7 mouse cellular contexts compared by ENCODE assay signal in genomic region chr7:64192261-64192943, GRCm38 (mm10). TPM values are rescaled to one million over a fixed set of nuclear protein-coding genes. Genes with fewer than 3 reads are reported as not detected.
A peak's percentile ranks its signal among the peaks of the same experiment; 100 is the strongest.
DNase-seq lines count a peak whose midpoint lies in the region; ATAC-seq and TF ChIP-seq lines count a peak whose summit lies in the region.

No protein-coding gene starts in this region.

- no peaks in the 10 kb centered on the region for H3K36me3 ChIP-seq in midbrain, embryonic 14.5 days (ENCODE audit: control insufficient read depth, insufficient read depth, low read length)
- no peaks in the 10 kb centered on the region for H3K36me3 ChIP-seq in midbrain, embryonic 13.5 days
- no peaks in the 10 kb centered on the region for H3K36me3 ChIP-seq in lung, postnatal 0 days (ENCODE audit: insufficient read depth, low read length)

- no peak for ATAC-seq in midbrain, embryonic 14.5 days (ENCODE audit: low FRiP score, low TSS enrichment)
- no peak for ATAC-seq in midbrain, embryonic 13.5 days
- peak; percentile 40 for ATAC-seq in activated CD4-positive, CD25-positive, alpha-beta regulatory T cell, adult 4 months
- ATAC-seq in hematopoietic stem cell, adult 5-6 weeks (replicated peaks in 1 of 2; ENCODE audit: insufficient read depth in 1 of 2, low FRiP score in 2 of 2, low TSS enrichment in 1 of 2, low read depth in 1 of 2, poor library complexity in 2 of 2, severe bottlenecking in 2 of 2): peak; percentile 68 to 75
- ATAC-seq in lung, postnatal 0 days: peak; percentile 85

- no peak overlapping the region for H3K4me3 ChIP-seq in midbrain, embryonic 14.5 days (replicated peaks; ENCODE audit: low read depth, low read length)
- no peak overlapping the region for H3K4me3 ChIP-seq in midbrain, embryonic 13.5 days (replicated peaks)
- H3K4me3 ChIP-seq in lung, postnatal 0 days (ENCODE audit: low read depth, low read length): no peak overlapping the region

- H3K4me2 ChIP-seq in midbrain, embryonic 14.5 days (ENCODE audit: low read length): no peak overlapping the region
- no peak overlapping the region for H3K4me2 ChIP-seq in midbrain, embryonic 13.5 days (replicated peaks)
- 0 out of 2 replicates have a peak overlapping the region, but pooled peaks have one; percentile 14 for H3K4me2 ChIP-seq in lung, postnatal 0 days (replicated peaks; ENCODE audit: low read depth, low read length)

- no peaks in the 10 kb centered on the region for H3K9me3 ChIP-seq in midbrain, embryonic 14.5 days (ENCODE audit: control insufficient read depth, low read length)
- no peaks in the 10 kb centered on the region for H3K9me3 ChIP-seq in midbrain, embryonic 13.5 days
- H3K9me3 ChIP-seq in lung, postnatal 0 days (ENCODE audit: low read length): no peaks in the 10 kb centered on the region

- DNase-seq in midbrain, embryonic 14.5 days: peak; percentile 20
- peak; percentile 66 for DNase-seq in fibroblast of lung, adult 2 months (ENCODE audit: low read depth)
- peak; percentile 57 for DNase-seq in lung, postnatal 0 days (ENCODE audit: low spot score)
- no peak for DNase-seq in MN1 (ENCODE audit: low spot score)

- WGBS in midbrain, embryonic 14.5 days: 53% methylated on average over 14 of the region's 14 CpGs
- 62% methylated on average over 14 of the region's 14 CpGs for WGBS in midbrain, embryonic 13.5 days
- WGBS in lung, postnatal 0 days: 15% methylated on average over 14 of the region's 14 CpGs

- peak; percentile 52 for TF ChIP-seq CTCF in lung, postnatal 0 days (IDR thresholded peaks at IDR 0.05)

- TF ChIP-seq EP300 in lung, postnatal 0 days (IDR thresholded peaks at IDR 0.05): no peak

- peaks cover 6% of the 10 kb centered on the region; the same call in 1 of the 2 replicates for H3K4me1 ChIP-seq in midbrain, embryonic 14.5 days (ENCODE audit: control insufficient read depth, insufficient read depth, low read length)
- H3K4me1 ChIP-seq in midbrain, embryonic 13.5 days (replicated peaks): peaks cover 6% of the 10 kb centered on the region; the same call in 1 of the 2 replicates
- peaks cover 10% of the 10 kb centered on the region for H3K4me1 ChIP-seq in lung, postnatal 0 days (ENCODE audit: insufficient read depth, low read depth, low read length)

- H3K9ac ChIP-seq in midbrain, embryonic 14.5 days (replicated peaks; ENCODE audit: low read length): no peak overlapping the region
- H3K9ac ChIP-seq in midbrain, embryonic 13.5 days (replicated peaks): no peak overlapping the region
- H3K9ac ChIP-seq in lung, postnatal 0 days (replicated peaks; ENCODE audit: low read depth): no peak overlapping the region

- no peak overlapping the region for H3K27ac ChIP-seq in midbrain, embryonic 14.5 days (replicated peaks; ENCODE audit: low read depth, low read length)
- H3K27ac ChIP-seq in midbrain, embryonic 13.5 days: no peak overlapping the region
- H3K27ac ChIP-seq in lung, postnatal 0 days (ENCODE audit: low read length): no peak overlapping the region

- H3K27me3 ChIP-seq in midbrain, embryonic 14.5 days (ENCODE audit: control insufficient read depth, insufficient read depth, low read length): no peaks in the 10 kb centered on the region
- H3K27me3 ChIP-seq in midbrain, embryonic 13.5 days: no peaks in the 10 kb centered on the region
- H3K27me3 ChIP-seq in lung, postnatal 0 days (replicated peaks; ENCODE audit: insufficient read depth, low read length): no peaks in the 10 kb centered on the region

RNA-seq across cellular contexts. Expression of gene Trpm1, which starts 38.8 kb away (rescaled TPM):
- 0.93 TPM in 1 of 2 replicates, not detected in the other for polyA plus RNA-seq in midbrain, embryonic 14.5 days (2014; fragmentation: Nextera tagmentation; extraction: Ambion mirVana)
- polyA plus RNA-seq in midbrain, embryonic 13.5 days (2015; fragmentation: Nextera tagmentation; extraction: Ambion mirVana): 0.47 and 0.49 TPM in 2 replicates
- polyA plus RNA-seq in activated CD4-positive, CD25-positive, alpha-beta regulatory T cell, adult 4 months (2017; shearing (Covaris generic)): 1 to 10 TPM; 4.6 to 7.4 TPM
- not detected in 2 replicates for total RNA-seq in hematopoietic stem cell, adult 5-6 weeks (2017)
- not detected in 2 replicates for polyA plus RNA-seq in lung, postnatal 0 days (2015; fragmentation: Nextera tagmentation; extraction: Ambion mirVana)

Comparison
In these comparisons a context has a peak if more than half of its experiments do, and no peak if none do; other contexts are left out.
1. ATAC-seq: peak in activated CD4-positive, CD25-positive, alpha-beta regulatory T cell, adult 4 months (single experiment), hematopoietic stem cell, adult 5-6 weeks (2 of 2) and lung, postnatal 0 days (single experiment); none in midbrain, embryonic 14.5 days (single experiment) and midbrain, embryonic 13.5 days (single experiment).